ENCODE assay signal across 8 mouse cellular contexts in the genomic region with DNA sequence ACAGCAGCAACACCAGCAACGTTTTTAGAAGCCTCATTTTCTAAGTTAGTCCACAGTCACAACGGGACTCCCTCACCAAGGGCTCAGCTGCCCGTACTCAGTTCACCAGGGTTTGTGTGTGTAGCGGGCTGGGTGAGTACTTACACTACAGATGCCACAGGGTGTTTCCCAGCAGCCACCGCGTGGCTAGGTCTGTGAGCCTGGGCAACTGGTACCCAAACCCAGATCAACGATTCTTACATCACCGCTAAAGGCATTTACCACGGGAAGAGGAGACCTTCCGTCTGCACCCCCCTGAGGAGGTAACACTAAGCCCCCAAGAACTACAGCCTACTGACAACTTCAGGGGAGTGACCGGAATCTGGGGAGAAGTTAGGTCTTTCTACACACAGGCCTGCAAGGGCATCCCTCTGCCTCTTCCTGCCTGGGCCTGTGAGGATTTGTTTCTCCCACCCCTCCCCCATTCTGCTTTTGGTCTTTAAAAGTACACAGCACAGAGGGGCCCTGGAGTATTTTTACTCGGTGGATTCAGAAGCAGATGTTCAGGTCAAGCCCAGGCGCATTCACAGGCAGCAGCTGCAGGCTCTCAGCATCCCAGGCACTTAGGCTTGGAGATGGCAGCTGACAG.
DNase-seq lines count a peak whose midpoint lies in the region; ATAC-seq and TF ChIP-seq lines count a peak whose summit lies in the region.

No protein-coding gene starts in this region.

- no peak for DNase-seq in testis, postnatal 14 days (ENCODE audit: low spot score)
- DNase-seq in retina, postnatal 1 day = peak; percentile 75
- DNase-seq in left cerebral cortex, postnatal 36 days (ENCODE audit: low spot score in 2 of 2) = no peak
- no peak for DNase-seq in cerebellum, postnatal 10 days

- no peaks in the 10 kb centered on the region for H3K9me3 ChIP-seq in intestine, postnatal 0 days (ENCODE audit: control insufficient read depth)
- H3K9me3 ChIP-seq in lung, embryonic 16.5 days (ENCODE audit: control insufficient read depth, low read length) = 0 out of 2 replicates have a peak, but pooled peaks cover under 1% of the 10 kb centered on the region

- peak overlapping the region; percentile 42; the same call in 1 of the 2 replicates for H3K4me2 ChIP-seq in intestine, postnatal 0 days (replicated peaks; ENCODE audit: low read depth)
- peak overlapping the region; percentile 53 for H3K4me2 ChIP-seq in lung, embryonic 16.5 days (ENCODE audit: low read depth, low read length)

- WGBS in intestine, postnatal 0 days = 43% methylated on average over 13 of the region's 13 CpGs
- WGBS in lung, embryonic 16.5 days = 10% methylated on average over 13 of the region's 13 CpGs

- H3K4me1 ChIP-seq in testis, adult 2 months (ENCODE audit: control insufficient read depth, insufficient read depth, low read length) = peaks cover 22% of the 10 kb centered on the region
- no peaks in the 10 kb centered on the region for H3K4me1 ChIP-seq in intestine, postnatal 0 days (replicated peaks; ENCODE audit: control insufficient read depth, insufficient read depth, low read length)
- H3K4me1 ChIP-seq in lung, embryonic 16.5 days (replicated peaks; ENCODE audit: control insufficient read depth, insufficient read depth, low read length) = peaks cover 60% of the 10 kb centered on the region

- no peak for TF ChIP-seq POLR2A in testis, adult 2 months (IDR thresholded peaks at IDR 0.05; ENCODE audit: control insufficient read depth, low read depth, low read length)

- H3K27ac ChIP-seq in testis, adult 2 months (ENCODE audit: control insufficient read depth, insufficient read depth, low read depth, low read length) = peak overlapping the region; percentile 78
- H3K27ac ChIP-seq in intestine, postnatal 0 days (ENCODE audit: low read depth, low read length) = peak overlapping the region; percentile 66
- peak overlapping the region; percentile 94 for H3K27ac ChIP-seq in lung, embryonic 16.5 days (ENCODE audit: low read length)

- H3K36me3 ChIP-seq in testis, adult 2 months (ENCODE audit: control insufficient read depth, insufficient read depth, low read length) = no peaks in the 10 kb centered on the region
- no peaks in the 10 kb centered on the region for H3K36me3 ChIP-seq in intestine, postnatal 0 days (ENCODE audit: control insufficient read depth, insufficient read depth)
- H3K36me3 ChIP-seq in lung, embryonic 16.5 days (ENCODE audit: control insufficient read depth, insufficient read depth, low read length) = no peaks in the 10 kb centered on the region

- TF ChIP-seq CTCF in testis, adult 2 months (IDR thresholded peaks at IDR 0.05; ENCODE audit: control insufficient read depth, insufficient read depth, insufficient replicate concordance, low read depth, low read length) = no peak
- TF ChIP-seq CTCF in intestine, postnatal 0 days (IDR thresholded peaks at IDR 0.05; ENCODE audit: low read depth) = no peak

- no peaks in the 10 kb centered on the region for H3K27me3 ChIP-seq in testis, adult 2 months (ENCODE audit: control insufficient read depth, insufficient read depth, low read length)
- H3K27me3 ChIP-seq in intestine, postnatal 0 days (replicated peaks; ENCODE audit: control insufficient read depth, insufficient read depth, low read length) = no peaks in the 10 kb centered on the region
- no peaks in the 10 kb centered on the region for H3K27me3 ChIP-seq in lung, embryonic 16.5 days (ENCODE audit: control insufficient read depth, insufficient read depth, low read depth, low read length)

- H3K9ac ChIP-seq in intestine, postnatal 0 days (ENCODE audit: low read depth, low read length) = 0 out of 2 replicates have a peak overlapping the region, but pooled peaks have one; percentile 1
- H3K9ac ChIP-seq in lung, embryonic 16.5 days (ENCODE audit: low read length) = peak overlapping the region; percentile 55

- intact Hi-C loops in left cerebral cortex, postnatal 36 days (cut with DNase I) = no loop called here

- H3K4me3 ChIP-seq in testis, adult 2 months (ENCODE audit: control insufficient read depth, low read depth, low read length) = peak overlapping the region; percentile 60
- H3K4me3 ChIP-seq in intestine, postnatal 0 days (ENCODE audit: low read depth, low read length) = no peak overlapping the region
- H3K4me3 ChIP-seq in lung, embryonic 16.5 days (ENCODE audit: low read length) = peak overlapping the region; percentile 25

- ATAC-seq in granulocyte monocyte progenitor cell, adult 5-6 weeks (replicated peaks; ENCODE audit: poor library complexity, severe bottlenecking) = peak; percentile 50
- no peak for ATAC-seq in intestine, postnatal 0 days
- peak; percentile 36 for ATAC-seq in lung, embryonic 16.5 days (ENCODE audit: low read depth)
